Mouse (Mus musculus) ovary, postnatal 36 days (tissue): ENCODE data around the gene Apol8.

Experiments used
- DNase-seq: peaks from one replicate; pipeline ENCODE4 v3.0.0; 2022; ENCODE audit warnings: low spot score, mixed read lengths

Apol8 gene

GRCm38 (mm10) chr15:77756848-77757247 lies at the start of gene Apol8:
Apol8 (minus strand) TSS chr15:77757003.
- DNase-seq = peak; percentile 43

- DNase-seq = no peak
Measured at GRCm38 (mm10) chr15:77805657-77806056, 48.9 kb upstream of the Apol8 start.

GRCm38 (mm10) chr15:77804949-77805348 lies 48.1 kb upstream of the Apol8 start:
- no peak for DNase-seq

- DNase-seq = no peak
Measured at GRCm38 (mm10) chr15:77804460-77804859, 47.7 kb upstream of the Apol8 start.

- DNase-seq = no peak
Measured at GRCm38 (mm10) chr15:77803747-77804146, 46.9 kb upstream of the Apol8 start.

- DNase-seq = no peak
Measured at GRCm38 (mm10) chr15:77802992-77803391, 46.2 kb upstream of the Apol8 start.

- DNase-seq = no peak
Measured at GRCm38 (mm10) chr15:77801188-77801587, 44.4 kb upstream of the Apol8 start.

GRCm38 (mm10) chr15:77800511-77800910 lies 43.7 kb upstream of the Apol8 start:
- DNase-seq = no peak

- DNase-seq = no peak
Measured at GRCm38 (mm10) chr15:77799491-77800474, 43.0 kb upstream of the Apol8 start.

- peak; percentile 39 for DNase-seq
Measured at GRCm38 (mm10) chr15:77798664-77799490, 42.1 kb upstream of the Apol8 start.

GRCm38 (mm10) chr15:77797609-77798411 lies 41.0 kb upstream of the Apol8 start:
- DNase-seq = peak; percentile 44

- no peak for DNase-seq
Measured at GRCm38 (mm10) chr15:77796409-77797035, 39.7 kb upstream of the Apol8 start.

GRCm38 (mm10) chr15:77794908-77795356 lies 38.1 kb upstream of the Apol8 start:
- DNase-seq = no peak

GRCm38 (mm10) chr15:77794138-77794907 lies 37.5 kb upstream of the Apol8 start:
- DNase-seq = no peak

- no peak for DNase-seq
Measured at GRCm38 (mm10) chr15:77793554-77793953, 36.8 kb upstream of the Apol8 start.

GRCm38 (mm10) chr15:77793094-77793493 lies 36.3 kb upstream of the Apol8 start:
- no peak for DNase-seq

GRCm38 (mm10) chr15:77792056-77792455 lies 35.3 kb upstream of the Apol8 start:
- DNase-seq = no peak

GRCm38 (mm10) chr15:77790656-77791405 lies 34.0 kb upstream of the Apol8 start:
- DNase-seq = no peak

- no peak for DNase-seq
Measured at GRCm38 (mm10) chr15:77789186-77789585, 32.4 kb upstream of the Apol8 start.

GRCm38 (mm10) chr15:77788356-77788755 lies 31.6 kb upstream of the Apol8 start:
- no peak for DNase-seq
